Mouse (Mus musculus) limb, embryonic 14.5 days (tissue): ENCODE data around the gene Sult4a1. TPM values are rescaled to one million over a fixed set of nuclear protein-coding genes. Genes with fewer than 3 reads are reported as not detected.

Experiments
- ATAC-seq: fragments of 200-750 bp; cut with Nextera tagmentation; 2 replicates; pipeline ENCODE4 v1.8.0; 2017; ENCODE audit warnings: low read depth, moderate number of reproducible peaks, moderate TSS enrichment; ENCODE audit not compliant: low FRiP score
- DNase-seq: peaks from one replicate; pipeline ENCODE4 v3.0.0-alpha.2; 2015; ENCODE audit warnings: low spot score
- H3K27ac ChIP-seq: fragments of 300-500 bp; sonication (generic); replicated peaks from 2 replicates; pipeline ENCODE4 v1.5.1; 2014; ENCODE audit warnings: low read depth, mild to moderate bottlenecking, low read length, moderate library complexity, mixed read lengths
- H3K27me3 ChIP-seq: fragments of 300-500 bp; sonication (generic); 2 replicates; pipeline ENCODE4 v1.6.1; 2014; ENCODE audit warnings: low read length, mixed read lengths; ENCODE audit not compliant: control insufficient read depth, insufficient read depth
- H3K36me3 ChIP-seq: fragments of 300-500 bp; sonication (generic); 2 replicates; pipeline ENCODE4 v1.6.1; 2014; ENCODE audit warnings: mild to moderate bottlenecking, low read length, moderate library complexity, mixed read lengths; ENCODE audit not compliant: control insufficient read depth, insufficient read depth
- H3K4me1 ChIP-seq: fragments of 300-500 bp; sonication (generic); 2 replicates; pipeline ENCODE4 v1.6.1; 2014; ENCODE audit warnings: antibody characterized with exemption, low read length, mixed read lengths; ENCODE audit not compliant: control insufficient read depth, insufficient read depth
- H3K4me2 ChIP-seq: fragments of 300-500 bp; sonication (generic); replicated peaks from 2 replicates; pipeline ENCODE4 v1.6.1; 2014; ENCODE audit warnings: low read depth, mild to moderate bottlenecking, low read length, moderate library complexity; ENCODE audit not compliant: severe bottlenecking
- H3K4me3 ChIP-seq: fragments of 300-500 bp; sonication (generic); replicated peaks from 2 replicates; pipeline ENCODE4 v1.5.1; 2014; ENCODE audit warnings: low read length
- H3K9ac ChIP-seq: fragments of 300-500 bp; sonication (generic); 2 replicates; pipeline ENCODE4 v1.6.1; 2014; ENCODE audit warnings: mild to moderate bottlenecking, low read depth, low read length, moderate library complexity; ENCODE audit not compliant: severe bottlenecking
- H3K9me3 ChIP-seq: fragments of 300-500 bp; sonication (generic); 2 replicates; pipeline ENCODE4 v1.6.1; 2016; ENCODE audit warnings: low read length; ENCODE audit not compliant: control insufficient read depth
- POLR2A ChIP-seq: fragments of 200-500 bp; IDR thresholded peaks from 2 replicates; pipeline ENCODE4 v1.8.0; 2012; ENCODE audit warnings: inconsistent platforms, mild to moderate bottlenecking, moderate library complexity, borderline replicate concordance; ENCODE audit not compliant: insufficient read depth, insufficient read length; ENCODE audit errors: extremely low read depth
- WGBS: fragments of 180-500 bp; shearing (Covaris S2); extraction: QIAGEN DNeasy Blood & Tissue Kit; methylation state at CpG from one replicate; pipeline ENCODE4 v1.1.7; 2014; 5-methylcytosine and 5-hydroxymethylcytosine counted together
- polyA plus RNA-seq, 2 experiments: library from polyadenylated mRNA; depleted of rRNA in 1 of 2; stranded (reverse) in 1 of 2; unstranded in 1 of 2; fragments of >200 nt; fragmentation: Nextera tagmentation in 1 of 2; extraction: Ambion mirVana in 1 of 2; gene quantifications; 2 replicates each; pipeline versions ENCODE4 v1.2.1 to v1.2.3; 2012 to 2014

Gene Sult4a1
- polyA plus RNA-seq, 2 experiments = 0.81 to 3.1 TPM

GRCm38 (mm10) chr15:84053859-84054258 lies 51.7 kb downstream of the Sult4a1 start:
- DNase-seq (peak; percentile 82), ATAC-seq (peak; percentile 72)
- H3K27ac ChIP-seq = no peak overlapping the region
- H3K4me1 ChIP-seq = no peaks in the 10 kb centered on the region
- H3K9ac ChIP-seq = no peak overlapping the region
- no peak overlapping the region for H3K4me3 ChIP-seq
- no peak for TF ChIP-seq POLR2A
- WGBS = 43% methylated on average over 9 of the region's 9 CpGs
- no peak overlapping the region for H3K4me2 ChIP-seq
- no peaks in the 10 kb centered on the region for H3K36me3 ChIP-seq
- H3K9me3 ChIP-seq = no peaks in the 10 kb centered on the region
- no peaks in the 10 kb centered on the region for H3K27me3 ChIP-seq

GRCm38 (mm10) chr15:84053240-84053639 lies 52.3 kb downstream of the Sult4a1 start:
- no peaks in the 10 kb centered on the region for H3K9me3 ChIP-seq
- ATAC-seq (no peak), DNase-seq (no peak)
- no peak for TF ChIP-seq POLR2A
- no peaks in the 10 kb centered on the region for H3K4me1 ChIP-seq
- H3K4me3 ChIP-seq = no peak overlapping the region
- H3K9ac ChIP-seq = no peak overlapping the region
- no peak overlapping the region for H3K27ac ChIP-seq
- 91% methylated on average over 4 of the region's 4 CpGs for WGBS
- H3K4me2 ChIP-seq = no peak overlapping the region
- no peaks in the 10 kb centered on the region for H3K36me3 ChIP-seq
- H3K27me3 ChIP-seq = no peaks in the 10 kb centered on the region

GRCm38 (mm10) chr15:84052390-84052789 lies 53.2 kb downstream of the Sult4a1 start:
- no peaks in the 10 kb centered on the region for H3K9me3 ChIP-seq
- no peak overlapping the region for H3K4me3 ChIP-seq
- H3K4me1 ChIP-seq = no peaks in the 10 kb centered on the region
- H3K27ac ChIP-seq = no peak overlapping the region
- H3K4me2 ChIP-seq = no peak overlapping the region
- no peak for ATAC-seq
- DNase-seq = no peak
- WGBS = 80% methylated on average over 9 of the region's 9 CpGs
- H3K27me3 ChIP-seq = no peaks in the 10 kb centered on the region
- H3K9ac ChIP-seq = no peak overlapping the region
- TF ChIP-seq POLR2A = no peak
- no peaks in the 10 kb centered on the region for H3K36me3 ChIP-seq

GRCm38 (mm10) chr15:84049570-84049969 lies 56.0 kb downstream of the Sult4a1 start:
- H3K9me3 ChIP-seq = no peaks in the 10 kb centered on the region; the same call in 1 of the 2 replicates
- DNase-seq (no peak), ATAC-seq (no peak)
- no peak overlapping the region for H3K4me2 ChIP-seq
- WGBS = 43% methylated on average over 7 of the region's 7 CpGs
- no peaks in the 10 kb centered on the region for H3K27me3 ChIP-seq
- no peaks in the 10 kb centered on the region for H3K36me3 ChIP-seq
- H3K4me3 ChIP-seq = no peak overlapping the region
- H3K4me1 ChIP-seq = no peaks in the 10 kb centered on the region
- TF ChIP-seq POLR2A = no peak
- H3K9ac ChIP-seq = no peak overlapping the region
- H3K27ac ChIP-seq = no peak overlapping the region

- no peak overlapping the region for H3K4me2 ChIP-seq
- DNase-seq = no peak
- H3K27me3 ChIP-seq = no peaks in the 10 kb centered on the region
- no peak overlapping the region for H3K4me3 ChIP-seq
- H3K9ac ChIP-seq = no peak overlapping the region
- no peaks in the 10 kb centered on the region; the same call in 1 of the 2 replicates for H3K9me3 ChIP-seq
- no peak for TF ChIP-seq POLR2A
- H3K27ac ChIP-seq = no peak overlapping the region
- H3K36me3 ChIP-seq = no peaks in the 10 kb centered on the region
- WGBS = 91% methylated on average over 6 of the region's 6 CpGs
- no peak for ATAC-seq
- no peaks in the 10 kb centered on the region for H3K4me1 ChIP-seq
Measured at GRCm38 (mm10) chr15:84045562-84045961, 60.0 kb downstream of the Sult4a1 start.

- ATAC-seq = no peak
- Histone ChIP-seq H3K4me3 (no peak overlapping the region), H3K27me3 (no peaks in the 10 kb centered on the region), H3K4me2 (no peak overlapping the region), H3K9ac (no peak overlapping the region), H3K27ac (no peak overlapping the region), H3K4me1 (no peaks in the 10 kb centered on the region), H3K9me3 (no peaks in the 10 kb centered on the region), H3K36me3 (no peaks in the 10 kb centered on the region)
- TF ChIP-seq POLR2A = no peak
- 91% methylated on average over 5 of the region's 5 CpGs for WGBS
- no peak for DNase-seq
Measured at GRCm38 (mm10) chr15:84037067-84037466, 68.5 kb downstream of the Sult4a1 start.

Other genes with a start within 250 kb of the Sult4a1 start
- gene Efcab6, start 40.4 kb downstream of the Sult4a1 start, polyA plus RNA-seq (2012; rRNA removed) = 0.10 and 0.25 TPM in 2 replicates
- gene Efcab6, start 40.4 kb downstream of the Sult4a1 start, polyA plus RNA-seq (2014; fragmentation: Nextera tagmentation; extraction: Ambion mirVana) = 0.18 and 0.52 TPM in 2 replicates
- gene Pnpla5, start 17.4 kb upstream of the Sult4a1 start, polyA plus RNA-seq (2012; rRNA removed) = not detected in 2 replicates
- not detected in 2 replicates for gene Pnpla5, start 17.4 kb upstream of the Sult4a1 start, polyA plus RNA-seq (2014; fragmentation: Nextera tagmentation; extraction: Ambion mirVana)
- gene Pnpla3, start 62.1 kb upstream of the Sult4a1 start, polyA plus RNA-seq (2012; rRNA removed) = 1.6 and 1.8 TPM in 2 replicates
- 0.15 and 0.28 TPM in 2 replicates for gene Pnpla3, start 62.1 kb upstream of the Sult4a1 start, polyA plus RNA-seq (2014; fragmentation: Nextera tagmentation; extraction: Ambion mirVana)
- 22.2 and 29.1 TPM in 2 replicates for gene Samm50, start 86.5 kb upstream of the Sult4a1 start, polyA plus RNA-seq (2012; rRNA removed)
- gene Samm50, start 86.5 kb upstream of the Sult4a1 start, polyA plus RNA-seq (2014; fragmentation: Nextera tagmentation; extraction: Ambion mirVana) = 71.2 and 71.8 TPM in 2 replicates
- 13.5 and 14.0 TPM in 2 replicates for gene Parvb, start 126.3 kb upstream of the Sult4a1 start, polyA plus RNA-seq (2012; rRNA removed)
- 2.4 and 2.6 TPM in 2 replicates for gene Parvb, start 126.3 kb upstream of the Sult4a1 start, polyA plus RNA-seq (2014; fragmentation: Nextera tagmentation; extraction: Ambion mirVana)
- gene Parvg, start 218.3 kb upstream of the Sult4a1 start, polyA plus RNA-seq (2012; rRNA removed) = 3.6 and 3.9 TPM in 2 replicates
- 2.5 and 2.8 TPM in 2 replicates for gene Parvg, start 218.3 kb upstream of the Sult4a1 start, polyA plus RNA-seq (2014; fragmentation: Nextera tagmentation; extraction: Ambion mirVana)